Mouse (Mus musculus): ENCODE results near the gene D030056L22Rik.

The D030056L22Rik gene

GRCm38 (mm10) chr19:18731077-18731476, 18.1 kb downstream of the D030056L22Rik start:
- no peak for DNase-seq (ENCODE audit: low read depth, low spot score)

GRCm38 (mm10) chr19:18735901-18736300, 22.9 kb downstream of the D030056L22Rik start:
- no peak for DNase-seq (ENCODE audit: low read depth, low spot score)

GRCm38 (mm10) chr19:18739146-18739545, 26.2 kb downstream of the D030056L22Rik start:
- DNase-seq (ENCODE audit: low read depth, low spot score): no peak

GRCm38 (mm10) chr19:18743946-18744345, 31.0 kb downstream of the D030056L22Rik start:
- DNase-seq (ENCODE audit: low read depth, low spot score): no peak

- DNase-seq (ENCODE audit: low read depth, low spot score): no peak
Measured at GRCm38 (mm10) chr19:18746576-18747340, 33.8 kb downstream of the D030056L22Rik start.

GRCm38 (mm10) chr19:18747379-18747778, 34.4 kb downstream of the D030056L22Rik start:
- no peak for DNase-seq (ENCODE audit: low read depth, low spot score)

- DNase-seq (ENCODE audit: low read depth, low spot score): no peak
Measured at GRCm38 (mm10) chr19:18749598-18750339, 36.8 kb downstream of the D030056L22Rik start, which contains the start of gene Trpm6. Gene Trpm6, plus strand, starts transcription at chr19:18749983.

GRCm38 (mm10) chr19:18757191-18757590, 44.2 kb downstream of the D030056L22Rik start:
- DNase-seq (ENCODE audit: low read depth, low spot score): no peak

- DNase-seq (ENCODE audit: low read depth, low spot score): no peak
Measured at GRCm38 (mm10) chr19:18757706-18758105, 44.7 kb downstream of the D030056L22Rik start.

- no peak for DNase-seq (ENCODE audit: low read depth, low spot score)
Measured at GRCm38 (mm10) chr19:18758269-18758668, 45.3 kb downstream of the D030056L22Rik start.

GRCm38 (mm10) chr19:18758916-18759315, 45.9 kb downstream of the D030056L22Rik start:
- DNase-seq (ENCODE audit: low read depth, low spot score): no peak

- DNase-seq (ENCODE audit: low read depth, low spot score): no peak
Measured at GRCm38 (mm10) chr19:18766399-18766798, 53.4 kb downstream of the D030056L22Rik start.
